Mouse (Mus musculus) forebrain, embryonic 14.5 days (tissue): ENCODE measurements around the gene Cmtm4. TPM values are rescaled to one million over a fixed set of nuclear protein-coding genes. Genes with fewer than 3 reads are reported as not detected.

Experiments used
- ATAC-seq: fragments of 200-750 bp; cut with Nextera tagmentation; 2 replicates; pipeline ENCODE4 v1.8.0; 2017; ENCODE audit warnings: mild to moderate bottlenecking, moderate library complexity
- DNase-seq: peaks from one replicate; pipeline ENCODE4 v3.0.0-alpha.2; 2015; ENCODE audit warnings: low spot score
- H3K27ac ChIP-seq: fragments of 300-500 bp; sonication (generic); 2 replicates; pipeline ENCODE4 v1.5.1; 2014; ENCODE audit warnings: low read depth, mild to moderate bottlenecking, control low read depth, low read length, moderate library complexity
- H3K27me3 ChIP-seq: fragments of 300-500 bp; sonication (generic); replicated peaks from 2 replicates; pipeline ENCODE4 v1.6.1; 2014; ENCODE audit warnings: low read length, control low read depth, mixed read lengths; ENCODE audit not compliant: control insufficient read depth, insufficient read depth
- H3K36me3 ChIP-seq: fragments of 300-500 bp; sonication (generic); 2 replicates; pipeline ENCODE4 v1.6.1; 2014; ENCODE audit warnings: low read length, control low read depth; ENCODE audit not compliant: control insufficient read depth, insufficient read depth
- H3K4me1 ChIP-seq: fragments of 300-500 bp; sonication (generic); 2 replicates; pipeline ENCODE4 v1.6.1; 2014; ENCODE audit warnings: antibody characterized with exemption, low read length, control low read depth; ENCODE audit not compliant: control insufficient read depth, insufficient read depth
- H3K4me2 ChIP-seq: fragments of 300-500 bp; sonication (generic); 2 replicates; pipeline ENCODE4 v1.6.1; 2014; ENCODE audit warnings: mild to moderate bottlenecking, control low read depth, low read length
- H3K4me3 ChIP-seq: fragments of 300-500 bp; sonication (generic); 2 replicates; pipeline ENCODE4 v1.5.1; 2014; ENCODE audit warnings: low read depth, low read length, control low read depth
- H3K9ac ChIP-seq: fragments of 300-500 bp; sonication (generic); 2 replicates; pipeline ENCODE4 v1.6.1; 2014; ENCODE audit warnings: mild to moderate bottlenecking, low read length, control low read depth, moderate library complexity
- H3K9me3 ChIP-seq: fragments of 300-500 bp; sonication (generic); replicated peaks from 2 replicates; pipeline ENCODE4 v1.6.1; 2016; ENCODE audit warnings: low read length, control low read depth, mixed read lengths; ENCODE audit not compliant: control insufficient read depth
- WGBS: fragments of 180-500 bp; shearing (Covaris S2); extraction: QIAGEN DNeasy Blood & Tissue Kit; methylation state at CpG from one replicate; pipeline ENCODE4 v1.1.7; 2014; 5-methylcytosine and 5-hydroxymethylcytosine counted together
- polyA plus RNA-seq: library from polyadenylated mRNA; unstranded; fragments of >200 nt; fragmentation: Nextera tagmentation; extraction: Ambion mirVana; gene quantifications from 2 replicates; pipeline ENCODE4 v1.2.1, GENCODE M21; 2014

The Cmtm4 gene
- polyA plus RNA-seq, 1 experiment from 2014 or later, result 3.7 TPM

DNA sequence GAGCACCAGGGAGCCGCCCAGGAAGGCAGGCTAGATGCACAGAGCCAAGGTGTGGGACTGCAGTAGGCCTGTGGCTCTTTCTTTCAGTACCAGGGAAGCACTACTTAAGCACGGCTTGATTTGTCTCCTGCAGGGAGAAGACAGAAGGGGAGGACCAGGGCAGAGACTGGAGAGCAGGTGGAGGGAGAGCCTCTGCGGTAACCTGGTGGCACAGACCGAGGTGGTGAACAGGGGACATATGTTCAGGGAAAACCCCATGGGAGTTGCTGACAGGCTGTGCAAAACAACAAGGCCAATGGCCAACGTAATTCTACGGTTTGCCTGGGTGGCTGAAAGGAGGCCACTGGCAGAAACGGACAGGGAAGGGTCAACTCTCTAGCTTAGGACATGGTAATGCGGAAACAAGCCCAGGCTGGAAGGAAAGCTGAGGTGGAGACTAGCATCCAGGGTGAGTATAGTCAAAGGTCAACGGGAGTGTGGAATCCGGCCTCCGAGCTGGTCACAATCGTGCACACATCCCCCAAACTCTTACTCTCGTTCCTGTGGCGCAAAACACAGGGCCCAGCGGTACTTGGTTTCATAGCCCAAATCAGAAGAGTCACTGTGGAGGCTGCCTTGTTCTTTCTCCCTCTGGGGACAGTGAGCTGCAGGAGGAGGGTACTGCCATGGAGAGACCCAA is 35.7 kb downstream of the Cmtm4 start:
- Histone ChIP-seq H3K36me3 (0 out of 2 replicates have a peak, but pooled peaks cover 4% of the 10 kb centered on the region), H3K9ac (no peak overlapping the region), H3K27ac (no peak overlapping the region), H3K4me2 (no peak overlapping the region), H3K4me1 (peaks cover 4% of the 10 kb centered on the region; the same call in 1 of the 2 replicates), H3K9me3 (no peaks in the 10 kb centered on the region), H3K4me3 (no peak overlapping the region), H3K27me3 (no peaks in the 10 kb centered on the region)
- ATAC-seq, result no peak
- DNase-seq, result no peak
- WGBS, result 67% methylated on average over 15 of the region's 15 CpGs

DNA sequence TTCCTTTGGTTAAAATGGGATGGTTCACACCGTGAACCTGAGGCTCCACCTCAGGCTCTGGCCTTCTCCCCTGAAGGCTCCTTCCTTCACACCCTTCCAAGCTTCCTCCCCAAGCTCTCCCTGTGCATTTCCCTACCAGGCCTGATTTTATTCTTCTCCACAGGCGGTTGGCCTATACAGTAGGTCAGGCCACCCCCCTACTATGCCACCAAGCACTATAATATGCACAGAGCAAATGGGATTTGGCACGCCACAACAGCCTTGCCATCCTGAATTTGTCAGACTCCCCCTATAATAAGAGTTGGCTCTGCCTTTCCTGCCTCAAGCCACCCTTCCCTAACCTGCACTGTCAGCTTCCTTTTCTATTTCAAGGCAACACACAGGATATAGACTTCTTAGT is 37.0 kb downstream of the Cmtm4 start:
- H3K36me3 ChIP-seq, result peaks cover 9% of the 10 kb centered on the region; the same call in 1 of the 2 replicates
- H3K9ac ChIP-seq, result no peak overlapping the region
- H3K4me1 ChIP-seq, result peaks cover 4% of the 10 kb centered on the region; the same call in 1 of the 2 replicates
- DNase-seq (no peak), ATAC-seq (no peak)
- WGBS, result 89% methylated on average over 3 of the region's 3 CpGs
- H3K27me3 ChIP-seq, result no peaks in the 10 kb centered on the region
- no peak overlapping the region for H3K27ac ChIP-seq
- no peak overlapping the region for H3K4me2 ChIP-seq
- H3K4me3 ChIP-seq, result no peak overlapping the region
- H3K9me3 ChIP-seq, result no peaks in the 10 kb centered on the region

DNA sequence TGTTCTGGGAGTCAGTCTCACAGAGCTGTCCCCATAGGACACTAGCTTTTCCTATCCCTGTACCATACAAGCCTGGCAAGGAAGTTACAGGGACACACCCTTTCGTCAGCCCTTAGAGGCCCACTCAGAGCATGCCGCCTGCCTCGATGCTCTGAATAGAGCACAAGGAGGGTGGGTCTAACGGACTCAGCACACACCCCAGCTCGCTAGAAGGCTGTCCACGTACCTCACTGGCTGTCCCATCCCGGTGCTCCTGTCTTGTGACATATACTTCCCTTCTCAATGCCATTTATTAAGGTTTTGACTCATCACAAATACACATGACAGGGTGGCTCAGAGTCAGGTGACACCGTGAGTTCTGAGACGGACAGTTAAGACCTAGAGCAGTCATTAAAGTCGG is 41.1 kb downstream of the Cmtm4 start:
- H3K4me1 ChIP-seq, result no peaks in the 10 kb centered on the region
- H3K9ac ChIP-seq, result no peak overlapping the region
- H3K9me3 ChIP-seq, result no peaks in the 10 kb centered on the region
- no peak overlapping the region for H3K4me3 ChIP-seq
- no peak overlapping the region for H3K27ac ChIP-seq
- no peak overlapping the region for H3K4me2 ChIP-seq
- DNase-seq, result no peak
- ATAC-seq, result no peak
- peaks cover 9% of the 10 kb centered on the region; the same call in 1 of the 2 replicates for H3K36me3 ChIP-seq
- WGBS, result 90% methylated on average over 10 of the region's 10 CpGs
- no peaks in the 10 kb centered on the region for H3K27me3 ChIP-seq

DNA sequence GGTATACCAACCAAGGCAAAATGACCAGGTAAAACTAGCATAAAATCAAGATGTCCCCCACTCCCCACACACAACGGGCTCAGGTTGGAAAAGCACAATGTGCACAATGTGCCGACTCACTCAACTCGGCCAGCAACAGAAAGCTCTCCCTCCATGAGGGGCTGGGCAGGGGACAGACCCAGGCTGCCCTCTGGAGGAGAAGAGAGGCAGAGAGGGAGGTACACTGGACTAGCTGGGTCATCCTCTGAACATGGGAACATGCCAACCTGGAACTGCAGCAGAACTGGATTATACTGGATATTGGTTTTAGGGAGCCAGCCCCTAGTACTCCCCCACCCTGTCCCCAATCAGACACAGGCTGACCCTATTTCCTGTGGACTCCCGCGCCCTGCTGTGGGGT is 42.4 kb downstream of the Cmtm4 start:
- no peaks in the 10 kb centered on the region for H3K9me3 ChIP-seq
- no peaks in the 10 kb centered on the region for H3K4me1 ChIP-seq
- no peak for DNase-seq
- H3K36me3 ChIP-seq, result peaks cover 9% of the 10 kb centered on the region; the same call in 1 of the 2 replicates
- no peaks in the 10 kb centered on the region for H3K27me3 ChIP-seq
- no peak overlapping the region for H3K9ac ChIP-seq
- H3K4me3 ChIP-seq, result no peak overlapping the region
- H3K4me2 ChIP-seq, result no peak overlapping the region
- ATAC-seq, result 0 out of 2 replicates have a peak, but pooled peaks have one; percentile 54
- WGBS, result 52% methylated on average over 5 of the region's 5 CpGs
- H3K27ac ChIP-seq, result no peak overlapping the region

DNA sequence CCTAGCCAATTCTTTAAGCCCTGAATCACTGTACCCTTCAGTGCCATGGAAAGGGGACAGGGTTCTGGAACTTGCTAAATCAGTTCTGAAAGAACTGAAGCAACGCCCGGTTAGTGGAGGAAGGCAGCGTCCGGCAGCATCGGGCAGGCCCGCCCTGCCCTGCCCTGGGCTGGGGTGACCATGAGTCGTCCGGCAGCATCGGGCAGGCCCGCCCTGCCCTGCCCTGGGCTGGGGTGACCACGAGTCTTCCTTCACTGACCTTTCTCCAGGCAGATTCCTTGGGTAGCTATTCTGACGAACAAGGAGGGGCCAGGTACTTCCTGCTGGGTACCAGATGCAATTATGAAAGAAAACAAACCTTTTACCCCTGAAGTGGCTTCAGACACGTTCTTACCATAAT is 45.6 kb downstream of the Cmtm4 start:
- DNase-seq (no peak), ATAC-seq (no peak)
- 88% methylated on average over 13 of the region's 13 CpGs for WGBS
- Histone ChIP-seq H3K27me3 (no peaks in the 10 kb centered on the region), H3K4me3 (no peak overlapping the region), H3K4me2 (no peak overlapping the region), H3K36me3 (peaks cover 16% of the 10 kb centered on the region), H3K4me1 (no peaks in the 10 kb centered on the region), H3K9ac (no peak overlapping the region), H3K9me3 (no peaks in the 10 kb centered on the region), H3K27ac (no peak overlapping the region)

DNA sequence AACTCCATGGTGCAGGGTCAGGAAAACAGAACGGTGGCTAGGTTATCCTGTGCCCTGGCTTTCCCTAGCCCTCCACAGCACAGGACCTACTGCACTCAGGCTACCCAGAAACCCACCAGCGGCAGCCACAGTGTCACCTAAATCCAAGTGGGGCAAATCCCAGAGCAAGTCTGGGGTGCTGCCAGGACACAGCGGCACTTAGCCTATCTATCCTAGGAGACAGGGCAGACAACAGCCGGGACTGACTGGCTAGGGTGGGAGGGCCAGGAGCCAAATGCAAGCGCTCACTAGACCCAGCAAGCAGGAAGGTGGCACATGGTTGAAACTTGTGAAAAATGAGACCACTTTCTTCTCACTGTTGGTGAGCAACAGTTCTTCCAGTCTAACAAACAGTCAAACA is 46.6 kb downstream of the Cmtm4 start:
- Histone ChIP-seq H3K9ac (no peak overlapping the region), H3K27me3 (no peaks in the 10 kb centered on the region), H3K4me3 (no peak overlapping the region), H3K4me2 (no peak overlapping the region), H3K36me3 (peaks cover 10% of the 10 kb centered on the region; the same call in 1 of the 2 replicates), H3K27ac (no peak overlapping the region), H3K9me3 (no peaks in the 10 kb centered on the region), H3K4me1 (no peaks in the 10 kb centered on the region)
- 94% methylated on average over 5 of the region's 5 CpGs for WGBS
- ATAC-seq (no peak), DNase-seq (no peak)

DNA sequence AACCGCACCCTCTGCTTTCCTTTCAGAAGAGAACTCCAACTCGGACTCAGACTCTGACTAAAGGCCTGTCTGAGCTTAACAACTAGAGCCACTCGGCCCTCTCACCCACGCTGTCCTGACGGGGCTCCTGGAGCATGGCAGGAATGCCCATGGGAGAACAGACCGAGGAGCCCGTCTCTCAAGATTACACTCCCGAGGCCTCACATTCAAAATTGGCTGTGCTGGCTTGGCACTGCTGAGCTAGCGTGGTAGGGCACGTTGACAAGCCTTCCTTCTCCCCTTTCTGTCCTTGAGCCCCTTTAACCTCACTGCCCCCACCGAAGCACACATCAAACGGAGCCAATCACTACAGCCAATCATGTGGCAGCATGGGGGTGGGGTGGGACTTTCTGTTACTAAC is 48.9 kb downstream of the Cmtm4 start:
- Histone ChIP-seq H3K4me3 (no peak overlapping the region), H3K9ac (no peak overlapping the region), H3K4me2 (no peak overlapping the region), H3K36me3 (peaks cover 10% of the 10 kb centered on the region; the same call in 1 of the 2 replicates), H3K27me3 (no peaks in the 10 kb centered on the region), H3K27ac (no peak overlapping the region), H3K4me1 (no peaks in the 10 kb centered on the region), H3K9me3 (no peaks in the 10 kb centered on the region)
- DNase-seq, result no peak
- ATAC-seq, result no peak
- 60% methylated on average over 12 of the region's 12 CpGs for WGBS

DNA sequence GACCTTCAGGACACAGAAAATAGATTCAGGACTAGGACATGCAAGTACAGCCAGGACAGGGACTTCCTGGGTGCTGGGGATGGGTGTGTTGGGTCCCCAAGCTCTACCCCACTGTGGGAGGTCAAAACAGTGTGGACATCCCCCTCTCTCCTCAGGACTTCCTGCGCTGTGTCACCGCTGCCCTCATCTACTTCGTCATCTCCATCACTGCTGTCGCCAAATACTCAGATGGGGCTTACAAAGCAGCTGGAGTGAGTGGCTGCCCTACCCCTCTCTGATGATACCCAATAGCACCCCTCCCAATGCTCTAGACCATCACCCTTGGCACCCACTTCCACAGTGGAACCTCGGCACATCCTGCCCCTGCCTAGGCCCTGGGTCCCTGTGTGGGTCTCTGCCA is 51.0 kb downstream of the Cmtm4 start:
- 83% methylated on average over 5 of the region's 5 CpGs for WGBS
- no peaks in the 10 kb centered on the region for H3K9me3 ChIP-seq
- H3K27me3 ChIP-seq, result no peaks in the 10 kb centered on the region
- peaks cover 10% of the 10 kb centered on the region; the same call in 1 of the 2 replicates for H3K36me3 ChIP-seq
- no peak overlapping the region for H3K4me3 ChIP-seq
- H3K9ac ChIP-seq, result no peak overlapping the region
- no peak for ATAC-seq
- no peaks in the 10 kb centered on the region for H3K4me1 ChIP-seq
- no peak for DNase-seq
- H3K27ac ChIP-seq, result no peak overlapping the region
- H3K4me2 ChIP-seq, result no peak overlapping the region

DNA sequence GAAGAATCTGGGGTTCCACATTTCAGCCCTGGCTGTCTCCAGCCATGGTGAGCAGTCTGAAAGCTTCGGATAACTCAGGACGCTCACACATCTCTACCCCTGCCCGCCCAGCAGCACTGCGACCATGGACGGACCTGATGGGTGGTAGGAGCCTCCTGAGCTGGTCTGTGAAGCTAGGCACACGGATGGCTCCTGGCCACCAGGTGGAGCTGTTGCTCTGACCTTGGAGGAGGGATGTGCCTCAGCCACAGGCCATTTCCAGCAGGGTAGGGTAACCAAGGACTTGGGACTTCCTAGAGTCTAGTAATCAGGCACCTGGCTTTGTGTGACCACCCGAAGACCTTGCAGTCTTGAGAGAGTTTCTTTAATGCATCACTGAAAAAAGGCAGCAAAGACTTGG is 51.6 kb downstream of the Cmtm4 start:
- 7% methylated on average over 7 of the region's 7 CpGs for WGBS
- no peaks in the 10 kb centered on the region for H3K4me1 ChIP-seq
- peak; percentile 90 for DNase-seq
- no peak overlapping the region for H3K27ac ChIP-seq
- ATAC-seq, result peak; percentile 57
- no peak overlapping the region for H3K9ac ChIP-seq
- H3K9me3 ChIP-seq, result no peaks in the 10 kb centered on the region
- no peaks in the 10 kb centered on the region for H3K27me3 ChIP-seq
- no peak overlapping the region for H3K4me3 ChIP-seq
- no peak overlapping the region for H3K4me2 ChIP-seq
- peaks cover 10% of the 10 kb centered on the region; the same call in 1 of the 2 replicates for H3K36me3 ChIP-seq
